Mouse (Mus musculus) neural tube, embryonic 14.5 days (tissue): Measurements from ENCODE around the gene Lrch1. TPM values are rescaled to one million over a fixed set of nuclear protein-coding genes. Genes with fewer than 3 reads are reported as not detected.

Source experiments
- ATAC-seq: fragments of 200-750 bp; cut with Nextera tagmentation; 2 replicates; pipeline ENCODE4 v1.8.0; 2017; ENCODE audit warnings: low read depth, mild to moderate bottlenecking, moderate TSS enrichment, moderate library complexity
- H3K27ac ChIP-seq: fragments of 300-500 bp; sonication (generic); 2 replicates; pipeline ENCODE4 v1.5.1; 2014; ENCODE audit warnings: low read depth, mild to moderate bottlenecking, control low read depth, low read length, moderate library complexity, mixed read lengths
- H3K27me3 ChIP-seq: fragments of 300-500 bp; sonication (generic); 2 replicates; pipeline ENCODE4 v1.6.1; 2014; ENCODE audit warnings: low read length; ENCODE audit not compliant: control insufficient read depth, insufficient read depth
- H3K36me3 ChIP-seq: fragments of 300-500 bp; sonication (generic); 2 replicates; pipeline ENCODE4 v1.6.1; 2014; ENCODE audit warnings: low read length, mixed read lengths; ENCODE audit not compliant: control insufficient read depth, insufficient read depth
- H3K4me1 ChIP-seq: fragments of 300-500 bp; sonication (generic); 2 replicates; pipeline ENCODE4 v1.6.1; 2014; ENCODE audit warnings: low read length; ENCODE audit not compliant: control insufficient read depth, insufficient read depth
- H3K4me2 ChIP-seq: fragments of 300-500 bp; sonication (generic); 2 replicates; pipeline ENCODE4 v1.6.1; 2014; ENCODE audit warnings: mild to moderate bottlenecking, low read depth, low read length, control low read depth
- H3K4me3 ChIP-seq: fragments of 300-500 bp; sonication (generic); 2 replicates; pipeline ENCODE4 v1.5.1; 2014; ENCODE audit warnings: low read depth, low read length, control low read depth, mixed read lengths
- H3K9ac ChIP-seq: fragments of 300-500 bp; sonication (generic); replicated peaks from 2 replicates; pipeline ENCODE4 v1.6.1; 2014; ENCODE audit warnings: low read depth, mild to moderate bottlenecking, control low read depth, low read length, mixed read lengths
- H3K9me3 ChIP-seq: fragments of 300-500 bp; sonication (generic); 2 replicates; pipeline ENCODE4 v1.6.1; 2016; ENCODE audit warnings: low read length; ENCODE audit not compliant: control insufficient read depth
- WGBS: fragments of 180-500 bp; shearing (Covaris S2); extraction: QIAGEN DNeasy Blood & Tissue Kit; methylation state at CpG from one replicate; pipeline ENCODE4 v1.1.7; 2014; 5-methylcytosine and 5-hydroxymethylcytosine counted together
- polyA plus RNA-seq: library from polyadenylated mRNA; unstranded; fragments of >200 nt; fragmentation: Nextera tagmentation; extraction: Ambion mirVana; gene quantifications from 2 replicates; pipeline ENCODE4 v1.2.1, GENCODE M21; 2014

Lrch1 gene
- polyA plus RNA-seq, 1 experiment from 2014 or later, result 21.7 TPM

DNA sequence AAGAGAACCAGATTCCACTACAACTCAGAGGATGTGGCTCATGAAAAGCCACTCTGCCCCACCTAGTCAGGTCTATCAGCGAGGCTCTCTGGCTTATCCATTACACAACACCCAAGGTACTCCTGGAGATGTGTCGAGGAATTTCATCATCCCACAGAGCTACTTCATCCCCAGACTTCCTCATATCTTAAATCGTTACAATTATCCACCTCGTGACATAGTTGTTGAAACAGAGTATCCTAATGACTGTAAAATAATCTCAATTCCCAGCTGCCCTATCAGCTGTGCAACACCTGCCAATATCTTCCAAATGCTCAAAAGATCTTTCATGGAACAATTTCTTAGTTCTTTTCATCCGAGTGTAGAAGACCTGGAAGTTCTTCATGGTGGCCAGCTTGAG is 35.4 kb upstream of the Lrch1 start:
- 85% methylated on average over 5 of the region's 5 CpGs for WGBS
- Histone ChIP-seq H3K36me3 (no peaks in the 10 kb centered on the region), H3K4me1 (no peaks in the 10 kb centered on the region), H3K27ac (no peak overlapping the region), H3K9me3 (no peaks in the 10 kb centered on the region), H3K9ac (no peak overlapping the region), H3K27me3 (no peaks in the 10 kb centered on the region), H3K4me3 (no peak overlapping the region), H3K4me2 (no peak overlapping the region)
- ATAC-seq, result no peak

DNA sequence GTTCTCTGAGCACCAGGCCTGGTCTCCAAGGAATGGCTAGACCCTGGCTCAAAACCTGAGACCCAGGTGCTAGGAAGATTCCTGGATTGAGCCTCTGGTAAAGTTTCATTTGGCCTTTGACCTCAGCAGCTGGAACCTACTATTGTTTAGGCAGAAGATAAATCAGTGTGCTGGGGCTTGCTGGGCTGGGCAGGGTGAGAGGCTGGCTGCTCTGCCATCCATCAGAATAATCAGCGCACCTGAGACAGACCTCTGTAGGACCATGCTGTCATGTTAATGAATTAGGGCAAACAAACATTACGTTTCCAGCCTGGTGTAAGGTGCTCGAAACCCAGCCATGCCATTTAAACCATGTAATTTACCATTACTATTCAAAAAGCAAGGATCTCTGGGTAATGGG is 33.3 kb upstream of the Lrch1 start:
- no peak overlapping the region for H3K27ac ChIP-seq
- no peaks in the 10 kb centered on the region for H3K9me3 ChIP-seq
- no peaks in the 10 kb centered on the region for H3K36me3 ChIP-seq
- H3K4me1 ChIP-seq, result no peaks in the 10 kb centered on the region
- no peak for ATAC-seq
- H3K4me2 ChIP-seq, result no peak overlapping the region
- no peaks in the 10 kb centered on the region for H3K27me3 ChIP-seq
- no peak overlapping the region for H3K9ac ChIP-seq
- H3K4me3 ChIP-seq, result no peak overlapping the region
- WGBS, result 43% methylated on average over 3 of the region's 3 CpGs

DNA sequence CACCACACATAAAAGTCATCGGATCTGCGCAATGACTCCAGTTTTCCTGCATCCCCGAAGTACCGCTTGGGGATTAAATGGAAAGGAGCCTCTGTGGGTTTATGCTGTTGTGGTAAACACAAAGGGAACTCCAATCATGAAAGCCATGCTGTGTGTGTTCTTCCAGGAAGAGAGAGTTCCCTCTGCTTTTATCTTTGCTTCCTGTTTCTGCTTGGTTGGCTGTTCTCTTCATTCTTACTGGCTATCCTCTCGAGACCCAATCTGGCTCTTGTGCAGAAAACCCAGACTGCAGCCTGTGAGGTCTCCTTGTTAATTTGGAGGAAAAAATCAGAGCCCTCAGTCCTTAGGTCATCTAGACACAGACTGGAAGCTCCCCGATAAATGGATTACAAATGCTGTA is 29.3 kb upstream of the Lrch1 start:
- no peaks in the 10 kb centered on the region for H3K36me3 ChIP-seq
- 82% methylated on average over 6 of the region's 6 CpGs for WGBS

DNA sequence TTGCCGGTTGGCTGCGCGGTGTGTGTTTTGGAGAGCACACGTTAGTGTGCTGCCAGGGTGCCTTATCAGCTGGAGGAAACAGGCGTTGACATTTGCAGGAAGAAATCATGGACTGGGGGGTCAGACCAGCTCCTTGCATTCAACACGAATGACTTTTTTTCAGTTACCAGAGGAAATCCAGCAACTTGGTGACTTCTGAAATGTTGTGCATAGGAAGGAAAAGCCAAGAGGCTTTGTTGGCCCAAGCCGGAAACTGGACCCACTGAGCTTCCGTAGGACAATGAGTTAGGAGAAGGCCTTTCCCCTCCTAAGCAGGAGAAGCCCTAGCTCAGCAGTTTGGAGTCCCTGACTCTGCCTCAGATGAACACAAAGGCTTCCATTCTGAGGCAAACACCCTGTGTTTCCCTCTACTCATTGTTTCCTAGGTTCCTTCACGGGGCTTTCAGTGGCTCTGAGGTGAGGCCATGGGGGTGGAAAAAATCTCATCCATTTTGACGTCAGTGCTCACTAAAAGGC is 26.5 kb upstream of the Lrch1 start:
- Histone ChIP-seq H3K4me1 (no peaks in the 10 kb centered on the region), H3K9me3 (no peaks in the 10 kb centered on the region), H3K27me3 (no peaks in the 10 kb centered on the region), H3K27ac (no peak overlapping the region), H3K36me3 (no peaks in the 10 kb centered on the region), H3K9ac (no peak overlapping the region), H3K4me3 (no peak overlapping the region), H3K4me2 (no peak overlapping the region)
- ATAC-seq, result no peak
- 76% methylated on average over 10 of the region's 10 CpGs for WGBS

More for the DNA sequence above, 29.3 kb upstream of the Lrch1 start:
- no peak overlapping the region for H3K9ac ChIP-seq
- no peaks in the 10 kb centered on the region for H3K9me3 ChIP-seq
- no peak for ATAC-seq
- no peaks in the 10 kb centered on the region for H3K27me3 ChIP-seq
- H3K27ac ChIP-seq, result no peak overlapping the region
- H3K4me3 ChIP-seq, result no peak overlapping the region
- no peak overlapping the region for H3K4me2 ChIP-seq
- no peaks in the 10 kb centered on the region for H3K4me1 ChIP-seq

DNA sequence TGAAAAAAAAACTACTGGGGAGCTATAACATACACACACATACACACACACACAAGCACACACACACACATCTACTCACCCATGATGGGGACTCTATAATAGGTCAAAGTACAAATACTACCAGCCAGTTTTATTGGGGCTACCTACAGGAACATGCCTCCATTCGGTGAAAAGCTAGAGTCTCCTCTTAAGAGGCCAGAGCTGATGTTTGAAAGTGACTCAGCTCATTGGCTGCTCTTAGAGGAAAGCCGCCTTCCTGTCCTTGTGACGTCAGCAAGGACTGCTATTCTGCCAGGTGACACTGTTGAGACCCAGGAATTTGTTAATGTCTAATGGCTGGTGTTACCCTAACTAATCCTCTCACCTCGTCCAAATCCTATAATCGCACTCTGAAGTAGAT is 25.0 kb upstream of the Lrch1 start:
- no peak overlapping the region for H3K9ac ChIP-seq
- H3K4me2 ChIP-seq, result no peak overlapping the region
- no peaks in the 10 kb centered on the region for H3K27me3 ChIP-seq
- WGBS, result 85% methylated on average over 5 of the region's 5 CpGs
- no peak overlapping the region for H3K27ac ChIP-seq
- no peak for ATAC-seq
- no peak overlapping the region for H3K4me3 ChIP-seq
- no peaks in the 10 kb centered on the region for H3K36me3 ChIP-seq
- no peaks in the 10 kb centered on the region for H3K9me3 ChIP-seq
- no peaks in the 10 kb centered on the region for H3K4me1 ChIP-seq

DNA sequence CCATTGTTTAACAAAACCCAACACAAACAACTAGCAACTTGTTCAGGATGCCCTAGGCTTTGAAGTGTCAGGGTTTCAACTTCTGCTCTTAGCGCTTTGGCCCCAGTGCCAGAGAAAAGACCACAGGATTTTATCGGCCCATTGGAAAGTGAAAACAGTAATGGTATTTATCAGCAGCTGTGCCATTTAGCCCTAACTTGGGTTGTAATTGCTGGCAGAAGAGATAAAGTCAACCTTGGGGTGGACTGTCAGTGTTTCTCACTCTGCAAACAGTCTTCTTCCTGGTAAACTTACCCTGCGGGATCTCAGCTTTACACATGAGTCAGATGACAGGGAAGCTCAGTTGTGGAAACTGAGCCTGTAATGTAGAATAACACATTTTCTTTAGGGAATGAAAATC is 24.5 kb upstream of the Lrch1 start:
- 71% methylated on average over 3 of the region's 3 CpGs for WGBS
- H3K4me1 ChIP-seq, result no peaks in the 10 kb centered on the region
- no peak overlapping the region for H3K27ac ChIP-seq
- no peaks in the 10 kb centered on the region for H3K36me3 ChIP-seq
- H3K9me3 ChIP-seq, result no peaks in the 10 kb centered on the region
- H3K4me3 ChIP-seq, result no peak overlapping the region
- H3K4me2 ChIP-seq, result no peak overlapping the region
- H3K27me3 ChIP-seq, result no peaks in the 10 kb centered on the region
- no peak overlapping the region for H3K9ac ChIP-seq
- no peak for ATAC-seq

DNA sequence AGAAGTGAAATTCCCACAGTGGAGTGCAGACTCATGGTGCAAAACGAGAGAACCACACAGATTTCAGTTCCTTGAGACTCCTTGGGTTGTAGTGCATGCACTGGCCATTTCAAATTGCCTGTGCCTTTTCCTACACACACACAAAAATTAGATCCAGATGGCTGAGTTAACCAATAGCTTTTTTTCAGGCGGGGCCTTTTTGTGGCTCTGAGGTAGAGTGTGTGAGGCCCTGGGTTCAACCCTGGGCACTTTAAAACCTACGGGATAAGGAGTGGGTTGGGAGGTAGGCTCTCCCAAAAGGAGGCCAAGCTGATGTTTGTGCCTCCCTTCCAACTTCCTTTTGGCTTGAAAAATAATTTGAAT is 15.7 kb upstream of the Lrch1 start:
- Histone ChIP-seq H3K4me2 (no peak overlapping the region), H3K27me3 (no peaks in the 10 kb centered on the region), H3K36me3 (no peaks in the 10 kb centered on the region), H3K27ac (no peak overlapping the region), H3K9ac (no peak overlapping the region), H3K4me3 (no peak overlapping the region), H3K4me1 (no peaks in the 10 kb centered on the region), H3K9me3 (no peaks in the 10 kb centered on the region)
- ATAC-seq, result no peak
- WGBS, result 79% methylated on average over 3 of the region's 3 CpGs

DNA sequence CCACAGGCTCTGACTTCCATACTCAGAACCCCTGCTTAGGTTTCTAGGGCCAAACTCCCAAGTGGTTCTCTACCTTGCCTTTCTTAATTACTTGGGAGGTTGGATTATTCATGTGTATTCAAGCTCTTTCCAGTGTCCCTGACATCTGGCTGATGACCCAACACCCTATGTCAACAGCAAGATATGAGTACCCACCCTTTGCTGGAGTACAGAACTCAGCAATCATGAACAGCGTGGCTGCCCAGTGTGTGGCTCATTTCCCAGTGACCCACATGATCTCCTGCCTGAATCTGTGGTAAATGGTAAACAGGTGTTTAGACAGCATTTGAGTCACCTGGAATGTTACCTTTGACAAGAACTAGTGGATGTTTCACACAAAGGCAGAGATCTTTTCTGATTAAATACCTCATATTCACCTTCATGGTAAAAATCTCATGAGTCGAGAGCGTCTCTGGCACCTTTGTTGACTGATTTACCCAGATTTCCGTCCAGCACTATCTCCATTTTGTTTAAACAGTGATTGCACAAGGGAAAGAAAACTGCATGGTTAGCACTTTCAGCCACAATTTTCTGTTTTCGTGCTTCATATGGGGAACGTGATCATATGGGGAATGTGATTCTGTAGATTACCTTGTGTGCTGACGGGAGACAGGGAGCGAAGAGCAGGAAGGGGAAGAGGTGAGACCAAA is 15.2 kb upstream of the Lrch1 start:
- H3K4me1 ChIP-seq, result no peaks in the 10 kb centered on the region
- no peak overlapping the region for H3K4me2 ChIP-seq
- no peak for ATAC-seq
- H3K27ac ChIP-seq, result no peak overlapping the region
- H3K36me3 ChIP-seq, result no peaks in the 10 kb centered on the region
- H3K27me3 ChIP-seq, result no peaks in the 10 kb centered on the region
- H3K4me3 ChIP-seq, result no peak overlapping the region
- no peak overlapping the region for H3K9ac ChIP-seq
- 89% methylated on average over 8 of the region's 8 CpGs for WGBS
- H3K9me3 ChIP-seq, result no peaks in the 10 kb centered on the region

DNA sequence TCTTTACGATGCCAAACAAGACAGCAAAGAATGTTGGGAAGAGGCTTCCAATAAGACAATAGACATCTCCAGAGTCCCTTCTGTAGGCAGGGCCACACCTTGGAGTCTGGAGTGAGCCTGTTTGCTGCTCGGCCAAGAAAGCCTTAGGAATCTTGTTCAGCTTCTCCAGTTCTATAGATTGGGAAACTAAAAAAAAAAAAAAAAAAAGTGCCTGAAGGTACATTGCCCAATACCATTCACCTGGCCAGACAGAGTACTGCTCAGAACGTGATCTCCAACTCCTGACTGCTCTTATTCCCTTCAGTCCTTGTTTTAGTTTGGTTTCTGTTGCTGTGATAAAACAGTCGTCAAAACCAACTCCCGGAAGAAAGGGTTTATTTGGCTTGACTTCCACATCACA is 12.9 kb upstream of the Lrch1 start:
- Histone ChIP-seq H3K4me3 (no peak overlapping the region), H3K27me3 (no peaks in the 10 kb centered on the region), H3K27ac (no peak overlapping the region), H3K36me3 (no peaks in the 10 kb centered on the region), H3K4me1 (no peaks in the 10 kb centered on the region), H3K9me3 (no peaks in the 10 kb centered on the region), H3K4me2 (no peak overlapping the region), H3K9ac (no peak overlapping the region)
- no peak for ATAC-seq
- 83% methylated on average over 5 of the region's 5 CpGs for WGBS
